Mouse (Mus musculus) E14TG2a.4 (cell line): ENCODE measurements around the gene Dmkn.

Experiments
- H3K27me3 ChIP-seq: 2 replicates; pipeline ENCODE4 v1.6.1; 2014; ENCODE audit warnings: low read length, control low read depth; ENCODE audit not compliant: insufficient read depth
- H3K36me3 ChIP-seq: 2 replicates; pipeline ENCODE4 v1.6.1; 2014; ENCODE audit warnings: low read length, control low read depth; ENCODE audit not compliant: insufficient read depth
- H3K4me1 ChIP-seq: replicated peaks from 2 replicates; pipeline ENCODE4 v1.6.1; 2014; ENCODE audit warnings: low read depth, low read length, control low read depth
- H3K4me3 ChIP-seq: replicated peaks from 2 replicates; pipeline ENCODE4 v1.5.1; 2014; ENCODE audit warnings: mild to moderate bottlenecking, low read length
- H3K9me3 ChIP-seq: 2 replicates; pipeline ENCODE4 v1.6.1; 2014; ENCODE audit warnings: low read length, control low read depth
- CTCF ChIP-seq: conservative IDR thresholded peaks from 2 replicates; pipeline ENCODE4 v1.5.1; 2014; ENCODE audit warnings: low read length
- NANOG ChIP-seq: IDR thresholded peaks from 2 replicates; pipeline ENCODE4 v1.6.1; 2014; ENCODE audit warnings: borderline replicate concordance, low read length, mixed read lengths
- POU5F1 ChIP-seq: IDR thresholded peaks from 2 replicates; pipeline ENCODE4 v1.6.1; 2014; ENCODE audit warnings: low read length, borderline replicate concordance

Gene Dmkn

GRCm38 (mm10) chr7:30763456-30763855 is at the start of gene Dmkn:
TSS of gene Dmkn (plus strand) at chr7:30763756.
- no peaks in the 10 kb centered on the region for H3K9me3 ChIP-seq
- H3K27me3 ChIP-seq: peaks cover 51% of the 10 kb centered on the region
- TF ChIP-seq CTCF (no peak), NANOG (no peak), POU5F1 (no peak)

GRCm38 (mm10) chr7:30717006-30717715 is 46.4 kb upstream of the Dmkn start:
- TF ChIP-seq NANOG (no peak), CTCF (no peak), POU5F1 (no peak)
- no peaks in the 10 kb centered on the region for H3K9me3 ChIP-seq
- H3K36me3 ChIP-seq: no peaks in the 10 kb centered on the region
- H3K27me3 ChIP-seq: peaks cover 68% of the 10 kb centered on the region
- peak overlapping the region; percentile 83 for H3K4me3 ChIP-seq
- peaks cover 31% of the 10 kb centered on the region for H3K4me1 ChIP-seq

More at GRCm38 (mm10) chr7:30763456-30763855, at the start of gene Dmkn:
- Histone ChIP-seq H3K4me1 (peaks cover 44% of the 10 kb centered on the region), H3K4me3 (no peak within 1 kb of the TSS), H3K36me3 (no peaks in the 10 kb centered on the region)

- TF ChIP-seq NANOG (no peak), POU5F1 (no peak), CTCF (no peak)
- peak overlapping the region; percentile 83 for H3K4me3 ChIP-seq
- H3K4me1 ChIP-seq: peaks cover 28% of the 10 kb centered on the region
- no peaks in the 10 kb centered on the region for H3K36me3 ChIP-seq
- H3K9me3 ChIP-seq: no peaks in the 10 kb centered on the region
- peaks cover 65% of the 10 kb centered on the region for H3K27me3 ChIP-seq
Measured at GRCm38 (mm10) chr7:30717716-30718046, 45.9 kb upstream of the Dmkn start.

- H3K27me3 ChIP-seq: peaks cover 50% of the 10 kb centered on the region
- no peaks in the 10 kb centered on the region; the same call in 1 of the 2 replicates for H3K36me3 ChIP-seq
- H3K4me3 ChIP-seq: no peak overlapping the region
- peaks cover 31% of the 10 kb centered on the region for H3K4me1 ChIP-seq
- no peak for TF ChIP-seq CTCF
- no peak for TF ChIP-seq NANOG
- no peak for TF ChIP-seq POU5F1
- H3K9me3 ChIP-seq: no peaks in the 10 kb centered on the region
Measured at GRCm38 (mm10) chr7:30719669-30720068, 43.9 kb upstream of the Dmkn start.

GRCm38 (mm10) chr7:30721286-30721685 is 42.3 kb upstream of the Dmkn start:
- peaks cover 34% of the 10 kb centered on the region for H3K4me1 ChIP-seq
- H3K9me3 ChIP-seq: no peaks in the 10 kb centered on the region
- peaks cover 12% of the 10 kb centered on the region for H3K36me3 ChIP-seq
- TF ChIP-seq CTCF (no peak), POU5F1 (no peak), NANOG (no peak)
- H3K27me3 ChIP-seq: peaks cover 33% of the 10 kb centered on the region
- H3K4me3 ChIP-seq: no peak overlapping the region

- Histone ChIP-seq H3K27me3 (peaks cover 16% of the 10 kb centered on the region), H3K36me3 (peaks cover 30% of the 10 kb centered on the region), H3K4me3 (no peak overlapping the region), H3K4me1 (peaks cover 27% of the 10 kb centered on the region), H3K9me3 (no peaks in the 10 kb centered on the region)
- no peak for TF ChIP-seq POU5F1
Measured at GRCm38 (mm10) chr7:30723274-30723953, 40.1 kb upstream of the Dmkn start.

- no peak for TF ChIP-seq POU5F1
- TF ChIP-seq NANOG: no peak
- no peak for TF ChIP-seq CTCF
Measured at GRCm38 (mm10) chr7:30728214-30728613, 35.3 kb upstream of the Dmkn start.

GRCm38 (mm10) chr7:30728739-30729395 is 34.7 kb upstream of the Dmkn start:
- no peak for TF ChIP-seq NANOG
- TF ChIP-seq POU5F1: no peak
- TF ChIP-seq CTCF: no peak
- peaks cover 63% of the 10 kb centered on the region for H3K36me3 ChIP-seq
- H3K27me3 ChIP-seq: no peaks in the 10 kb centered on the region

More at GRCm38 (mm10) chr7:30728214-30728613, 35.3 kb upstream of the Dmkn start:
- Histone ChIP-seq H3K27me3 (no peaks in the 10 kb centered on the region), H3K36me3 (peaks cover 57% of the 10 kb centered on the region), H3K4me1 (peaks cover 41% of the 10 kb centered on the region), H3K9me3 (no peaks in the 10 kb centered on the region), H3K4me3 (peak overlapping the region; percentile 89)

More at GRCm38 (mm10) chr7:30728739-30729395, 34.7 kb upstream of the Dmkn start:
- peaks cover 41% of the 10 kb centered on the region for H3K4me1 ChIP-seq
- H3K9me3 ChIP-seq: no peaks in the 10 kb centered on the region
- peak overlapping the region; percentile 89 for H3K4me3 ChIP-seq
